Mouse (Mus musculus) ES-CJ7 (cell line): ENCODE results near the gene Rgl2.
"Not testable (repeated sequence)": the region's sequence is repeated elsewhere in the genome, so short reads cannot be mapped to it uniquely, and the experiment has no call there.

ENCODE experiments used
- DNase-seq: peaks from one replicate; pipeline ENCODE4 v3.0.0; 2011; ENCODE audit warnings: low read depth, low spot score

Rgl2 gene

DNA sequence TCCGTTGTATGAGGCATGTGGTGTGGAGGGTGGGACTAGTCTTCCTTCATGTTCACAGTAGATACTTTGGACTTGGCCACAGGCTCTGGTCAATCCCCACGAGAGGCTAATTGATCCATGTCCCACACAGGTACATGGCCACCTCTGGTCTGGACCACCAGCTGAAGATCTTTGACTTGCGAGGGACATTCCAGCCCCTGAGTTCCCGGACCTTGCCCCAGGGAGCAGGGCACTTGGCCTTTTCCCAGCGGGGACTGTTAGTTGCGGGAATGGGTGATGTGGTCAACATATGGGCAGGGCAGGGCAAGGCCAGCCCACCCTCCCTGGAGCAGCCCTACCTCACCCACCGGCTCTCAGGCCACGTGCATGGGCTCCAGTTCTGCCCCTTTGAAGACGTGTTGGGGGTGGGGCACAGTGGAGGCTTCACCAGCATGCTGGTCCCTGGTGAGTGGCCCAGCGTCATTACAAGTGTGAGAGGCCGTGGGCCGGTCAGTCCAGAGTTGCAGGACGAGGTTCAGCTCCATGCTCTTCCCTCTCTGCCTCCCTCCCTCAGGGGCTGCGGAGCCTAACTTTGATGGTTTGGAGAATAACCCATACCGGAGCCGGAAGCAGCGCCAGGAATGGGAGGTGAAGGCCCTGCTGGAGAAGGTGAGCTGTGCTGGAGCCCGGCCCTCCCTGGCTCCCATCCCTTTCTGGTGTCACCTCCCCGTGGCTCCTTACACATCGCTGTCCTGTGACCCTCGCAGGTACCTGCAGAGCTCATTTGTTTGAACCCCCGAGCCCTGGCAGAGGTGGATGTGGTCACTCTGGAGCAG, 19.0 kb downstream of the Rgl2 start:
- no peak for DNase-seq

DNA sequence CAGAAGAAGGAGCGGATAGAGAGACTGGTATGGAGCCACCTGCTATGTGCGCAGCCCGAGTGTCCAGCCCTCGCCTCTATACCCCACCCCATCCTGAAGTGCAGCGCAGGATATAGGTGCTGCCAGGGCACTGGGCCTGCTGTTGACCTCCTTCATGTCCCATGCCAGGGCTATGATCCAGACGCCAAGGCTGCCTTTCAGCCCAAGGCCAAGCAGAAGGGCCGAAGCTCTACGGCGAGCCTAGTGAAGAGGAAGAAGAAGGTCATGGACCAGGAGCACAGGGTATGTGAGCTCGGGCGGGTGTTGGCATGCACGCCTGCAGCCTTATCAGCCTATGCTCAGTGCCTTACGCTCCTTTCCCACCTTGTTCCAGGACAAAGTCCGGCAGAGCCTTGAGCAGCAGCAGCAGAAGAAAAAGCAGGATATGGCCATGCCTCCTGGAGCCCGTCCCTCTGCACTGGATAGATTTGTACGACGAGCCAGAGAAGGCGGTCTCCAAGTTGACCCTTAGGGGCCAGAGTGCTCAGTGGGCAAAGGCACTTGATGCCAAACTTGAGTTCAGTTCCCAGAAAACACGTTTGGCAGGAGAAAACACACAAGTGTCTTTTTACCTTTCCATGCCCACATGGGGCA, 19.7 kb downstream of the Rgl2 start:
- no peak for DNase-seq

- no peak for DNase-seq
These were observed 20.8 kb downstream of the Rgl2 start for GRCm38 (mm10) chr17:33950131-33950625.

DNA sequence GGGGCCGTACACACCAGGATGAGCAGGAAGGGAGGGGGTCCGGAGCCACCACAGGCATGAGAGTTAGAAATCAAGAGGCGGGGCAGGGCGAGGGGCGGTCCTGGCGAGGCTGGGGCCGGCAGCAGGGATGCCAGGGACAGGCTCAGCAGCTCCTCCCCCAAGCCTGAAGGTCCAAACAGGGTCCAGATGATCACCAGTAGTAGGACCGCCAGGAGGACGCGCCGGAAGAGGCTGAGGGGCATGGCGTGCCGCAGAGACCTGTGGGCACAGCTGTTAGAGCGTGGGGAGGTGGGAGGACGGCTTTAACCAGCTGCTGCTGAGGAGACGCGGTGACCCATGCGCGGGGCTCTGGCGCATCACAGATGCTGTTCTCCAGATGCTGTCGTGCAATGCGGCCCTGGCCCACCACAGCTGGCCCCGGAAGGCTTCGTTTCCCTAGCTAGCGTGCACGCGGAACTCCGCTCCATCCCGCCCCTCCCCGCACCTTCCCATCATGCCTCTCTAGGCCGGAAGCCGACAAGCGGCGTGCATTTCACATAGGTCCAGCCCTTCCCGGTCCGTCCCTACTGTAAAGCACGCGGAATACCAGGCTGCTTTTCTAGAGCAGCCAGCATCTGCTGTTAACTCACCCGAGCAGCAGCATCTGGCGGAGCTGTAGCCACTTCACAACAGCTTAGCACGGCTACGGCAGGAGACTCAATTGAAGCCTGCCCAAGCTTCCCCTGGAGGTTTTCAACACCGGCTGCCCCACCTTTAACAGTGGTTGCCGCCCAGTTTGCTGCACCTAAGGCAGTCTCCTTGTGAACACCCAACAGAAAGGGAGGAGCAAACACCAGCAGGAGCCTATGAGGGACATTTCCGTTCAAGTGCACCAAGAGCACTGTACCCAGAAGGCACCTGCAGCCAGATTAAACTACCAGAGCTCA, 21.9 kb downstream of the Rgl2 start, which contains the start of gene B3galt4:
B3galt4 (minus strand) TSS at position 468 of the 926 bp plus-strand sequence.
- peak; percentile 93 for DNase-seq

DNA sequence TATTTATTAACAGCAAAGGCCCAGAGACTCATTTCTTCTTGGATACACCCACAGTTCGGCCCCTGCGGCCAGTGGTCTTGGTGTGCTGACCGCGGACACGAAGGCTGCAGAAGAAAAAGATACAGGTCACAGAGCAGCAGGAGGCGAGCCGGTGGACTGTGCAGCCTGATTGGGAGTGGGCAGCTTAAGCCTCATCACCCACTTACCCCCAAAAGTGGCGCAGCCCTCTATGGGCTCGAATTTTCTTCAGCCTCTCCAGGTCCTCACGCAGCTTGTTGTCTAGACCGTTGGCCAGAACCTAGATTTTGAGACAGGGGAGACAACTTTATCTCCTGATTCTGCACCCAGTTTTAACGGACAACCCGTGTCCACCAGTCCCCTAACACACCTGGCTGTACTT, 22.7 kb downstream of the Rgl2 start:
- DNase-seq, result not testable (repeated sequence)

DNA sequence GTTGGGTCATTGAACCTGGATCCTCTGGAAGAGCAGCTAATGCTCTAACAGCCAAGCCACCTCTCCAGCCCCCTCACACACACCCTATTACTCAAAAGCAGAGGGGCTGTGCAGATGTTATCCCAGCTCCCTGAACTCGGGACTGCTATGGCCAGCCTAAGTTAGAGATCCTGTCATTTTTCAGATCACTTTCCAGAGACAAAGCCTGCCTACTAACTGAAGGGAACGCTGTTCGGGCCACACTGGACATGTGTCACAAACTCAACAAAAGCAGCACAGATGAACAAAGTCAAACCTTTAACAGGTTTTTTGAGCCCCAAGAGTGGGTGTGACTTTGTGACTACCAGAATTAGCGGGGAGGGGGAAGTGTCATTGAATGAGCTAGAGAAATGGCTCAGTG, 23.5 kb downstream of the Rgl2 start:
- DNase-seq, result no peak

DNA sequence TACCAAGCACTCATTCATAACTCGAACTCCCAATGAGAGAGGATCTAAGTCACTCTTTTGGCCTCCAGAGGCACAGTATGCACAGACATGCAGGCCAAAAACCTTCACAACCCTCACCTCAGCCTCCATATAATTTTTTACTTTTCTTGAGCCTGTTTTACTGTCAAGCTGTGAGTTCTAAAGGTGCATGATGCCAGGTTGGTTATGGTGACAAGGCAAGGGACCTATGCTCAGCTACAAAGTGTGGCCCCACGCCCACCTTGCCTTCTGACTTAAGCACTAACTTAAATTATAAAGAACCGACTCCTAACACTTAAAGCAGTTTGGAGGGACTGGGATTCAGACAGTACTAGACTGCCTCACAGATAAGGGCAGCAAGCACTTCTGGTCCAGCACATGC, 24.0 kb downstream of the Rgl2 start:
- no peak for DNase-seq

- DNase-seq, result no peak
These were observed 24.7 kb downstream of the Rgl2 start for GRCm38 (mm10) chr17:33953961-33954565.

DNA sequence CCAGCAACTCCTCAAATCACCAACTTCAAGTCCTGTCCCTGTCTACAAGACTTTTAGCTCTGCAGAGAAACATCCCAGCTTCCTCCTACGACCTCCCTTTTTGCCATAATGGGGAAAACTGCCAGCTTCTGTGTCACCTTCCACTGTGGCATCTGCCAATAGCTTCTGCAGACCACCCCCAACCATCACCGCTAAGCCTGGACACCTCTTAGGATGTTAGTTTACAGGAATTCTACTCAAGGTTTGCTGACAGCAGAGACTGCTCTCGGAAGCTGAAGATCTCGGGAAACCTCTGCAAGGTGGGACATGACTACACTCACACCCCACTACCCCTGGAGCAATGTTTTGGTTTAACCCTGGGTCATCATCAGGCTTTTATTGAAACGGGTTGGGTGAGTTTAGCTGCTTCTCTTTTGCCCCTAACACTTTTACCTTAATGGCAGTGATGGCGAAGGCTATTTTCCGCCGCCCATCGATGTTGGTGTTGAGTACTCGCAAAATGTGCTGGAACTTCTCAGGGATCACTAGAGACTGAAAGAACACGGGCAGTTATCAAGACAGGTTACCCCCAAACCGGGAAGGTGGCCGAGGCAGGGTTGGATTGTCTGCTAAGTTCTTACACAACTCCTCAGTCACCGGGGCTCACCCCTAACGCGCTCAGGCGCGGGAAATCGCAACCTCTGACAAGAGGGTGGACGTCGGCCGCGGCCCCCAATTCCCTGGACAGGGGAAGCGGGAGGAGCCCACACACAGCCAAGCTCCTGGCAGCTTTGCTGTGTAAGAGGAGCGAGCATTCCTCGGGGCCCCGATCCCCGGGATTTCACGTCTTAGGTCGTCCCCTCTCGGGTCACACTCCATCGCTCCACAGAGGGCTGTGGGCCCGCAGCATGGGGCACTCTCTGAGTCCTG, 25.6 kb downstream of the Rgl2 start:
- DNase-seq, result no peak

GRCm38 (mm10) chr17:33955555-33956214, 26.3 kb downstream of the Rgl2 start, which contains the start of the genes Vps52 and Rps18:
Gene Vps52, plus strand, starts transcription at chr17:33955812.
Gene Rps18, minus strand, starts transcription at chr17:33956001.
- peak; percentile 98 for DNase-seq

GRCm38 (mm10) chr17:33956336-33956735, 27.0 kb downstream of the Rgl2 start:
- no peak for DNase-seq

GRCm38 (mm10) chr17:33957493-33957892, 28.1 kb downstream of the Rgl2 start:
- DNase-seq, result no peak

GRCm38 (mm10) chr17:33958451-33958850, 29.1 kb downstream of the Rgl2 start:
- no peak for DNase-seq

GRCm38 (mm10) chr17:33959135-33959534, 29.8 kb downstream of the Rgl2 start:
- no peak for DNase-seq

GRCm38 (mm10) chr17:33959948-33960347, 30.6 kb downstream of the Rgl2 start:
- no peak for DNase-seq

DNA sequence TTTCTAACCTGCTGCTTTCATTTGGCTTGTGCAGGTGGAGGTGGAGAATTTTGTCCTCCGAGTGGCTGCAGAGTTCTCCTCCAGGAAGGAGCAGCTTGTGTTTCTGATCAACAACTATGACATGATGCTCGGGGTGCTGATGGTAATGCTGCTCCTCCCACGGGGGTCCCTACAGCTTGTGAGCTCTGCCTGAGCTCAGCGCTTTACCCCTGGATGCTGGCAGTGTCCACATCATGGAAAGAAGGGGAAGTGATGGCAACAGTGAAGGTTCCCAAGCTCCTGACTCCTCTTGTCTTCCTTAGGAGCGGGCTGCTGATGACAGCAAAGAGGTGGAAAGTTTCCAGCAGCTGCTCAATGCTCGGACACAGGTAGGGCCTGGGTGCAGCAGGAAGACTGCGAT, 33.5 kb downstream of the Rgl2 start:
- no peak for DNase-seq

GRCm38 (mm10) chr17:33965082-33965845, 35.9 kb downstream of the Rgl2 start:
- no peak for DNase-seq

GRCm38 (mm10) chr17:33965846-33966550, 36.7 kb downstream of the Rgl2 start:
- DNase-seq, result no peak
